Mouse (Mus musculus): ENCODE measurements around the gene Kctd21. TPM values are rescaled to one million over a fixed set of nuclear protein-coding genes. Genes with fewer than 3 reads are reported as not detected.

Gene Kctd21
- polyA plus RNA-seq, 1 experiment from 2014 or later, result 3.6 TPM

- Histone ChIP-seq H3K9ac (ENCODE audit: low read depth, low read length) (no peak overlapping the region), H3K4me2 (no peak overlapping the region), H3K9me3 (replicated peaks; ENCODE audit: control insufficient read depth, low read length) (no peaks in the 10 kb centered on the region), H3K4me3 (ENCODE audit: low read depth, low read length) (no peak overlapping the region), H3K36me3 (ENCODE audit: control insufficient read depth, insufficient read depth, low read length) (no peaks in the 10 kb centered on the region), H3K4me1 (ENCODE audit: control insufficient read depth, insufficient read depth, low read length) (peaks cover 14% of the 10 kb centered on the region), H3K27me3 (ENCODE audit: control insufficient read depth, insufficient read depth, low read length) (peaks cover 49% of the 10 kb centered on the region), H3K27ac (ENCODE audit: low read depth, low read length) (no peak overlapping the region)
- 92% methylated on average over 4 of the region's 4 CpGs for WGBS (ENCODE audit: insufficient replicate concordance)
- no peak for ATAC-seq (replicated peaks; ENCODE audit: insufficient number of reproducible peaks, low FRiP score, low TSS enrichment)
These were observed 4.8 kb upstream of the Kctd21 start for GRCm38 (mm10) chr7:97327376-97327775.

- ATAC-seq (replicated peaks; ENCODE audit: insufficient number of reproducible peaks, low FRiP score, low TSS enrichment), result no peak
- Histone ChIP-seq H3K4me3 (ENCODE audit: low read depth, low read length) (no peak overlapping the region), H3K27me3 (ENCODE audit: control insufficient read depth, insufficient read depth, low read length) (peaks cover 41% of the 10 kb centered on the region), H3K36me3 (ENCODE audit: control insufficient read depth, insufficient read depth, low read length) (no peaks in the 10 kb centered on the region), H3K4me1 (ENCODE audit: control insufficient read depth, insufficient read depth, low read length) (peaks cover 14% of the 10 kb centered on the region), H3K4me2 (no peak overlapping the region), H3K9me3 (replicated peaks; ENCODE audit: control insufficient read depth, low read length) (no peaks in the 10 kb centered on the region), H3K9ac (ENCODE audit: low read depth, low read length) (no peak overlapping the region), H3K27ac (ENCODE audit: low read depth, low read length) (no peak overlapping the region)
- WGBS (ENCODE audit: insufficient replicate concordance), result 75% methylated on average over 13 of the region's 13 CpGs
These were observed 3.1 kb upstream of the Kctd21 start for GRCm38 (mm10) chr7:97328891-97329588.

- no peak overlapping the region for H3K9ac ChIP-seq (ENCODE audit: low read depth, low read length)
- no peak for ATAC-seq (replicated peaks; ENCODE audit: insufficient number of reproducible peaks, low FRiP score, low TSS enrichment)
- no peak overlapping the region for H3K4me2 ChIP-seq
These were observed 2.5 kb upstream of the Kctd21 start for GRCm38 (mm10) chr7:97329676-97330075.

GRCm38 (mm10) chr7:97330931-97331645 is 1.0 kb upstream of the Kctd21 start:
- WGBS (ENCODE audit: insufficient replicate concordance), result 62% methylated on average over 11 of the region's 11 CpGs
- ATAC-seq (replicated peaks; ENCODE audit: insufficient number of reproducible peaks, low FRiP score, low TSS enrichment), result no peak
- H3K4me1 ChIP-seq (ENCODE audit: control insufficient read depth, insufficient read depth, low read length), result peaks cover 7% of the 10 kb centered on the region
- peak overlapping the region; percentile 80; the same call in 1 of the 2 replicates for H3K9ac ChIP-seq (ENCODE audit: low read depth, low read length)
- H3K4me3 ChIP-seq (ENCODE audit: low read depth, low read length), result peak overlapping the region; percentile 86
- no peaks in the 10 kb centered on the region for H3K36me3 ChIP-seq (ENCODE audit: control insufficient read depth, insufficient read depth, low read length)
- H3K4me2 ChIP-seq, result peak overlapping the region; percentile 86
- H3K27me3 ChIP-seq (ENCODE audit: control insufficient read depth, insufficient read depth, low read length), result peaks cover 21% of the 10 kb centered on the region
- H3K9me3 ChIP-seq (replicated peaks; ENCODE audit: control insufficient read depth, low read length), result no peaks in the 10 kb centered on the region
- H3K27ac ChIP-seq (ENCODE audit: low read depth, low read length), result no peak overlapping the region

More at GRCm38 (mm10) chr7:97329676-97330075, 2.5 kb upstream of the Kctd21 start:
- WGBS (ENCODE audit: insufficient replicate concordance), result 68% methylated on average over 3 of the region's 3 CpGs
- no peaks in the 10 kb centered on the region for H3K9me3 ChIP-seq (replicated peaks; ENCODE audit: control insufficient read depth, low read length)
- no peak overlapping the region for H3K4me3 ChIP-seq (ENCODE audit: low read depth, low read length)
- peaks cover 35% of the 10 kb centered on the region for H3K27me3 ChIP-seq (ENCODE audit: control insufficient read depth, insufficient read depth, low read length)
- H3K36me3 ChIP-seq (ENCODE audit: control insufficient read depth, insufficient read depth, low read length), result no peaks in the 10 kb centered on the region
- no peak overlapping the region for H3K27ac ChIP-seq (ENCODE audit: low read depth, low read length)
- H3K4me1 ChIP-seq (ENCODE audit: control insufficient read depth, insufficient read depth, low read length), result peaks cover 14% of the 10 kb centered on the region

DNA sequence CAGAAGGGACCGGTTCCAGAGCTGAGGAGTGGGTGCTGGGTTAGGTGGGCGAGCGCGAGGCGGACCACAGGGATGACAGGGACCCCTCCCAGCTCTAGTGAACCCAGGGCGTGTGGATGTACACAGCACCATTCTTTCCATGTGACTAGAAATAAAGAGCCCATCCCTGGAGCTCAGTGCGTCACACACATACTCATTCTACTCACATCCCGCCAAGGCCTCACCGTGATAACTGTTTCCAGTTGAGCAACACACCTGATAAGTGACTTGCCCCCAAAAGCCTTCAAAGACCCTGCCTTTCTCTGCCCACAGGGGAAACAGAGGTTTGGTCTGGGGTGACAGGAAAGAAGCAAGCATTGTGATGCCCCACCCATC is 527 bp downstream of the Kctd21 start:
- peak overlapping the region; percentile 86 for H3K4me2 ChIP-seq
- no peaks in the 10 kb centered on the region for H3K36me3 ChIP-seq (ENCODE audit: control insufficient read depth, insufficient read depth, low read length)
- peak overlapping the region; percentile 86 for H3K4me3 ChIP-seq (ENCODE audit: low read depth, low read length)
- H3K9me3 ChIP-seq (replicated peaks; ENCODE audit: control insufficient read depth, low read length), result no peaks in the 10 kb centered on the region
- ATAC-seq (replicated peaks; ENCODE audit: insufficient number of reproducible peaks, low FRiP score, low TSS enrichment), result peak; percentile 14; the same call in 1 of the 2 replicates
- peaks cover 7% of the 10 kb centered on the region for H3K4me1 ChIP-seq (ENCODE audit: control insufficient read depth, insufficient read depth, low read length)
- no peak overlapping the region for H3K27ac ChIP-seq (ENCODE audit: low read depth, low read length)
- WGBS (ENCODE audit: insufficient replicate concordance), result 3% methylated on average over 9 of the region's 9 CpGs
- peaks cover 8% of the 10 kb centered on the region; the same call in 1 of the 2 replicates for H3K27me3 ChIP-seq (ENCODE audit: control insufficient read depth, insufficient read depth, low read length)
- H3K9ac ChIP-seq (ENCODE audit: low read depth, low read length), result peak overlapping the region; percentile 80

GRCm38 (mm10) chr7:97333113-97333898 is 1.2 kb downstream of the Kctd21 start:
- Histone ChIP-seq H3K4me1 (ENCODE audit: control insufficient read depth, insufficient read depth, low read length) (peaks cover 10% of the 10 kb centered on the region), H3K27me3 (ENCODE audit: control insufficient read depth, insufficient read depth, low read length) (peaks cover 6% of the 10 kb centered on the region; the same call in 1 of the 2 replicates), H3K4me2 (peak overlapping the region; percentile 86), H3K9me3 (replicated peaks; ENCODE audit: control insufficient read depth, low read length) (no peaks in the 10 kb centered on the region), H3K4me3 (ENCODE audit: low read depth, low read length) (peak overlapping the region; percentile 86), H3K27ac (ENCODE audit: low read depth, low read length) (no peak overlapping the region), H3K36me3 (ENCODE audit: control insufficient read depth, insufficient read depth, low read length) (no peaks in the 10 kb centered on the region), H3K9ac (ENCODE audit: low read depth, low read length) (no peak overlapping the region)
- 69% methylated on average over 6 of the region's 6 CpGs for WGBS (ENCODE audit: insufficient replicate concordance)
- no peak for ATAC-seq (replicated peaks; ENCODE audit: insufficient number of reproducible peaks, low FRiP score, low TSS enrichment)

DNA sequence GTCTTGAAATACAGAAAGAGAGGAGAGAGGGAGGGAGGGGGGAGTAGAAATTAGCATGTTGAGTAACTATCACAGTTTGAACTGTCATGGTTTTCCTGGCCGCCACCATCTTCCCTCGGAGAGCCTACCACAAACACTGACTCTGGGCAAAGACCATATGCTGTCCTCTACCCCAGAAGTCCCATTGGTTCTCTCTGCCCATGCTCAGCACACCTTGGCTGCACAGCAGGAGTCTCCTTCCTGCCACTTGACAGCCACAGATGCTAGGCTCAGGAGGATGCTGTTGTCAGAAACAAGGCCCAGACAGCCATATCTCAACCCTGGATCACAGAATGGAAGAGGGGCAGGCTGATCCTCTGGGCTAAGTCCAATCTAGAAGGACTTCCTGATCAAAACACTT is 2.3 kb downstream of the Kctd21 start:
- no peaks in the 10 kb centered on the region for H3K36me3 ChIP-seq (ENCODE audit: control insufficient read depth, insufficient read depth, low read length)
- peaks cover 12% of the 10 kb centered on the region for H3K4me1 ChIP-seq (ENCODE audit: control insufficient read depth, insufficient read depth, low read length)
- H3K4me2 ChIP-seq, result no peak overlapping the region
- H3K27ac ChIP-seq (ENCODE audit: low read depth, low read length), result no peak overlapping the region
- WGBS (ENCODE audit: insufficient replicate concordance), result 84% methylated on average over 2 of the region's 2 CpGs
- no peak for ATAC-seq (replicated peaks; ENCODE audit: insufficient number of reproducible peaks, low FRiP score, low TSS enrichment)
- H3K27me3 ChIP-seq (ENCODE audit: control insufficient read depth, insufficient read depth, low read length), result no peaks in the 10 kb centered on the region
- no peak overlapping the region for H3K4me3 ChIP-seq (ENCODE audit: low read depth, low read length)
- no peaks in the 10 kb centered on the region for H3K9me3 ChIP-seq (replicated peaks; ENCODE audit: control insufficient read depth, low read length)
- H3K9ac ChIP-seq (ENCODE audit: low read depth, low read length), result no peak overlapping the region

- Histone ChIP-seq H3K9me3 (replicated peaks; ENCODE audit: control insufficient read depth, low read length) (peaks cover 2% of the 10 kb centered on the region; the same call in 1 of the 2 replicates), H3K4me3 (ENCODE audit: low read depth, low read length) (no peak overlapping the region), H3K4me2 (no peak overlapping the region), H3K27ac (ENCODE audit: low read depth, low read length) (no peak overlapping the region), H3K36me3 (ENCODE audit: control insufficient read depth, insufficient read depth, low read length) (no peaks in the 10 kb centered on the region), H3K9ac (ENCODE audit: low read depth, low read length) (no peak overlapping the region), H3K4me1 (ENCODE audit: control insufficient read depth, insufficient read depth, low read length) (peaks cover 13% of the 10 kb centered on the region), H3K27me3 (ENCODE audit: control insufficient read depth, insufficient read depth, low read length) (no peaks in the 10 kb centered on the region)
- ATAC-seq (replicated peaks; ENCODE audit: insufficient number of reproducible peaks, low FRiP score, low TSS enrichment), result no peak
- WGBS (ENCODE audit: insufficient replicate concordance), result 71% methylated on average over 1 of the region's 1 CpGs
These were observed 4.6 kb downstream of the Kctd21 start for GRCm38 (mm10) chr7:97336678-97337077.
